Mouse (Mus musculus) CH12.LX (cell line): Measurements from ENCODE around the gene Txndc15.

Source experiments
- CTCF ChIP-seq, 2 experiments: IDR thresholded peaks in 1 of 2; conservative IDR thresholded peaks in 1 of 2; 2 replicates each; pipeline ENCODE4 v1.5.1; 2011 to 2012; ENCODE audit warnings: low read depth in 2 of 2, low read length in 2 of 2, improper control_type of control experiment in 1 of 2, inconsistent platforms in 1 of 2, mild to moderate bottlenecking in 1 of 2, moderate library complexity in 1 of 2
- EP300 ChIP-seq: IDR thresholded peaks from 2 replicates; pipeline ENCODE4 v1.6.1; 2011; ENCODE audit warnings: low read length, improper control_type of control experiment
- ETS1 ChIP-seq: conservative IDR thresholded peaks from 2 replicates; pipeline ENCODE4 v1.6.1; 2012; ENCODE audit warnings: low read depth, mild to moderate bottlenecking, inconsistent platforms, low read length, improper control_type of control experiment, moderate library complexity
- GABPA ChIP-seq: IDR thresholded peaks from 2 replicates; pipeline ENCODE4 v1.6.1; 2012; ENCODE audit warnings: low read depth, low read length, improper control_type of control experiment, inconsistent platforms; ENCODE audit not compliant: insufficient replicate concordance
- MEF2A ChIP-seq: IDR thresholded peaks from 2 replicates; pipeline ENCODE4 v1.6.1; 2014; ENCODE audit warnings: low read depth, mild to moderate bottlenecking, inconsistent platforms, low read length, improper control_type of control experiment, borderline replicate concordance
- MXI1 ChIP-seq: IDR thresholded peaks from 2 replicates; pipeline ENCODE4 v1.6.1; 2011; ENCODE audit warnings: mild to moderate bottlenecking, low read depth, low read length, improper control_type of control experiment
- MYC ChIP-seq: IDR thresholded peaks from 2 replicates; pipeline ENCODE4 v1.6.1; 2011; ENCODE audit warnings: low read depth, mild to moderate bottlenecking, improper control_type of control experiment, low read length
- POLR2A ChIP-seq: IDR thresholded peaks from 2 replicates; pipeline ENCODE4 v1.6.1; 2011; ENCODE audit warnings: low read depth, mild to moderate bottlenecking, improper control_type of control experiment, low read length
- RAD21 ChIP-seq: IDR thresholded peaks from 2 replicates; pipeline ENCODE4 v1.6.1; 2011; ENCODE audit warnings: low read depth, mild to moderate bottlenecking, low read length, improper control_type of control experiment, moderate library complexity
- RCOR1 ChIP-seq: conservative IDR thresholded peaks from 2 replicates; pipeline ENCODE4 v1.6.1; 2012; ENCODE audit warnings: low read depth, mild to moderate bottlenecking, inconsistent platforms, low read length, improper control_type of control experiment

- TF ChIP-seq POLR2A: no peak
- no peak for TF ChIP-seq MEF2A
- TF ChIP-seq CTCF (conservative IDR thresholded peaks at IDR 0.05 in 1 of 2, IDR thresholded peaks at IDR 0.05 in 1 of 2; ENCODE audit: low read depth in 2 of 2, low read length in 2 of 2): no peak
- no peak for TF ChIP-seq EP300
- no peak for TF ChIP-seq ETS1
- TF ChIP-seq RCOR1: no peak
- no peak for TF ChIP-seq MYC
- no peak for TF ChIP-seq GABPA
- TF ChIP-seq MXI1: no peak
- no peak for TF ChIP-seq RAD21
Observed at GRCm38 (mm10) chr13:55775056-55775455, 60.6 kb downstream of the Txndc15 start.
